Mouse (Mus musculus) ZHBTc4 (cell line): Measurements from ENCODE around the gene Pdzrn4.

ENCODE experiments used
- DNase-seq: peaks from one replicate; pipeline ENCODE4 v3.0.0-alpha.2; 2011; ENCODE audit warnings: low read depth, low spot score

Pdzrn4 gene

GRCm38 (mm10) chr15:92500276-92500838 is 103.7 kb downstream of the Pdzrn4 start:
- DNase-seq, result no peak

- no peak for DNase-seq
Measured at GRCm38 (mm10) chr15:92502797-92503196, 106.1 kb downstream of the Pdzrn4 start.

DNA sequence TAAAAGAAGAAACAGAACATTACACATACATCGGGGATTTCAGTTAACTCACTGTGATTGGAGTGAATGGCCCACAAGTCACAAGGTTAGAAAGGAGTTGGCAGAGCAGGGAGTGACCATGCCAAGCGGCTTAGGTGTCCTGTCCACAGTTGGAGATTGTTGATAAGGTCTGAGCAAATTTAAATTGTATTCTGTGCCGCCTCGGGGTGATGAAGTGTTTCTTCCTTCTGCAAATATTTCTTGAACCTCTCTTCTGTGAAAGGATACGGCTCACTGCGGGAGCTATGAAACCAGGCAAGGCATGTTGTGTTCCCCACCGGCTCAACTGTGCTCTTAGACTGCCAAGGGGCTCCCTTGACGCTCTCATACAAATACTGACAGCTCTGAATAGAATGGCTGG is 112.7 kb downstream of the Pdzrn4 start:
- DNase-seq, result no peak

DNA sequence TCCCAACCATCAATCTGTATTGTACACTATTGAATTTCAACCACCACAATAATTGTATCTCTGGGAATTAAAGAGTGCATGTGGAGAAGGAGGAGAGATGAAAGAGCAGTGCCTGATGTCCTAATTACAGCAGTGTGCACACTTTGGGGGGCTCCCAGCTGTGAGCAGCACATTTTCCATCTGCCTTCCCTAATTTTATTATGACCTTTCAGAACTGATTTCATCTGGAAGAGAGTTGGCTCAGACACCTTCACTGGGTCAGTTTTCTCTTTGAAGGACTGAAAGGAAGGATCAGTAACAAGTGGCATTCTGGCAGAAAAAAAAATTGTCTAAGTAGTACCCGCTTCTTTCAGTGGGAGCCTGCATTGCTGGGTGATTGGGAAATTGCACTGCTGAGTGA is 119.0 kb downstream of the Pdzrn4 start:
- DNase-seq, result no peak

DNA sequence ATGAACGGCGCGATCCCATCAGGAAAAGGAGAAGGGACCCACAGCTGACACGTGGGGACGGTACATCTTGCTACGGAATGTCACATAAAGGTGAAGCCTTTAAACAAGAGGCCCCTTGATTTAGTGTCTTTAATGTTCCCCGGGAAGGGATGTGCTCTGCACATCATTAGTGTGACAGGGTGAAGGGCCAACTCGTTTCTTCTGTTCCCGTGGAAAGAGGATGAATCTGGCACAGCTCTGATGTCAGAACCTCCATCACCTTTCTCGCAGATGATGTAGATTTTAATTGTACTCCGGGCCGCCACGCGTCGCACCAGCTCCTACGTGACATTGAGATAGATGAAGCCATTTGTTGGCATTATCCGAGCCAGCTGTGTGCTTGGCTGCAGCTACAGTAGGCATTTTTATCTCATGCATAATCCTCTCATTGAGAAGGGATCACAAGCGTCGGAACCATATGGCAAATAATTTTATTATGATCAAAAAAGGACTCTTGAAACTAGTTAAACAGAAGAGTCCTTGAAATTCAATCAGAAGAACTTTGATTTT is 124.1 kb downstream of the Pdzrn4 start:
- no peak for DNase-seq

DNA sequence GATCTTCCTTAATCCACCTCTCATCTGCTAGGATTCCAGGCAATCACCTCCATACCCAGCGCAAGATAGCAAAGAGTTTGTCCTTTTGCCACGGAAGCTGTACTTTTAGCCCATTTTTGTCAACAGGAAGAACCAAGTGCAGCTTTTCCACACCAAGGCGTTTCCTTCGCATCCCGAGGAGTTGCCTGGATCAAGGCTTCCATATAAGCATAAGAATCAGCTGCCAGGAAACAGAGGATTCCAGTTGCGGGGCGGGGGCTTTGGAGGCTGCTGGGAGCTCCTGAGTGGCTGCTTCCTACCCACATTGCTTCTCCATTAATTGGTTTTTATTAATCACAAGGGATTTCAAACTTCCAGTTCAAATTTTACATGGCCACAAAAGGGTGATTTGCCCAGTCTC is 125.0 kb downstream of the Pdzrn4 start:
- DNase-seq, result peak; percentile 69

DNA sequence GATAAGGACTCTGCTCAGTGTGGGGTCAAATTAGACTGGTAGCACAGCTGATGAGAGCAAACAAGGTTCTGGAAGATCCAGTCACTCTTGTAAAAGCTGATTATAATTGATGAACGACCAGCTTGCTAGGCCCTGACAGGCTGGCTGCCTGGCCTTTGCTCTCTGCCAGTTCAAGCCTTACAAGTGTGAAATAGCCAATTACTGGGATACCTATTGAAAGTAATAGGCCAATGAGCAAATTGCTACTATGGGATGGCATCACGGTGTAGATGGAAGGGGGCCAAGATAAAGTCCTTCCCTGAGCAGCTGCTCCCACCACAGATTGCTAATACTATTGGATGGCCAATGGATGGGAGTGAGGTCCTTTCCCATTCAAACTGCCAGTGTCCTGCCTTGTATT is 128.2 kb downstream of the Pdzrn4 start:
- DNase-seq, result no peak

DNA sequence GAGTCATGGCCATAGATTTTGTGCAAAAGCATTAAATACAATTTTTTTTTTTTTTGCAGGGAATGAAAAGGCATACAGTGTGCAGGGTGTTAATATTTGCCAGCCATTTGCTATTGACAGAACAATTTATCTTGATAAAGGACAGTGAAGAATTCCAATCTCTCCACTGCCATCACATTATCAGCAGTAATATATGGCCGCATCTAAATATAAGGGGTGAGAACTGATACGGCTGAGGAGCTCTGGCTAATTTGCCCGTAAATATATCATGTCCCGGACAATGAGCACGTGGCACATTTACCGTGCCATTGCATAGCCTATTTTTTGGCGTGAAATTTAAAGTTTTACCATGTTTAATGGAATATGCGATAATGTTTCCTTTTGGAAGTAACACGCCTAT is 128.7 kb downstream of the Pdzrn4 start:
- no peak for DNase-seq

DNA sequence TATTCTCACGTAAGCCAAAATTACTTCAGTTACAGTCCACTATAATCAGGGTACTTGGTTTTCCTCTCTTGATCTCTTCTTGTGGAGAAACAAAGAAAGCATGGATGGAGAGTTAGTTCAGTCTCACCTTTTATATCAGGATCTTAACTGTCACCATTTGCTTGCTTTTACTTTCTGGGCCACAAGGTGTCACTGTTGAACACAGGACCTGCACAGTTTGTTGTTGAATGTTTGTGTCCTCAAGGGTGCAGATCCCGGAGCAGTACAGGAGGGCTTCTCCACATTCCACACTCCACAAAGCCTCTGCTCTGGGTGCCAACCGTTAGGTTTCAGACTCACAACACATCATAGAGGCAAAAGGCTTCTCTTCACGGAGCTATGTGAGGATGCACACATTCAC is 130.1 kb downstream of the Pdzrn4 start:
- DNase-seq, result peak; percentile 79

- peak; percentile 70 for DNase-seq
Measured at GRCm38 (mm10) chr15:92543252-92543651, 146.6 kb downstream of the Pdzrn4 start.

DNA sequence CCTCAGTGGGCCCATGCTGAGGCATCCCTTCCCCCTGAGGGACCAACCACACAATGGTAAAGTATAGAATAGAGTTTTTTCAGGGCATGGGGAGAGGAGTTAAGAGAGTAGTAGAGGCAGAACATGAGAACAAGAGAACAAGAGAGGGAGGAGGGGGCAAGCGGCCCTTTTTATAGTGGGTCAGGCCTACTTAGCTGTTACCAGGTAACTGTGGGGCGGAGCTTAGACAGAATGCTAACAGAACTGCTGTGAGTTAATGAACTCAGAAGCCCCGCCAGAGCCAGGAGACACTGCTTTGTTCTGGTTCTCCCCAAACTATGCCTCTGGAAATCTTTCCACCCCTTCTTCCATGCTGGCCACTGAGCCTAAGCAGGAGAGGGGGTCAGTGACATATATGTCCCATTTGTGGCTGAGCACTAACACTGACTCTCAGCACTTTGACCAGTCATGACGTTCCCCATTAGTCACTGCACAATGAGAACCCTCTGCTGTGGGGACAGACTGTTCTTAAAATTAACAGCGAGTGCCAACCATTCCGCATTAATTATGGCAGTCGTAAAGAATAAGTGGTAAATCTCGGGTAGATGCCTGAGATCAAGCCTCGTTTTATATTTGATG is 150.7 kb downstream of the Pdzrn4 start:
- DNase-seq, result peak; percentile 9

DNA sequence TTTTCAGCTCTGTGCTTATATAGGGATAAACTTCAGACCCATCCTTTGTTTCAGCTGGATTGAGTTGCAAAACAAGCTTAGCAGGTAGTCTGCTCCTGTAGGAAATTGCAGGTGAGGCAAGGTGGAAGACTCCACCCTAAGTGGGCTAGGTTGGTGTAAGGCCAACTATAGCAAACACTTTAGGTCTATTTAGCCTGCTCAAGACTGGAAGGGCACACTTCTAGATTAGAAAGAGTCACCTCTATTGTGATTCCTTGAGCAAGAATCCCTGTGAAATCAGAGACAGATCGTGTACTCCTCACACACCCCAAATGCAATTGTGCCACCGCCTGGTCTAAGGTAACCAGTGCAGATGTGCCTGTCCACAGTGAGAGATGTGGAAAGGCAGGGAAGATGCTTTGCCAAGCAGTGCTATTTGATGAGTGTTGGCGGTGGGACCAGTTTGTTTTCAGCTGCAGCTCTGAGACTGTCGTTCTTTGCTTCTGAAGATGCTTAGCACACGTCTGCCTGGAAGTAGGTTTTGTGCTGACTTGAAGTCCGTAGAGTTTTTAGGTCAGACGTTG is 158.4 kb downstream of the Pdzrn4 start:
- peak; percentile 5 for DNase-seq

- DNase-seq, result no peak
Measured at GRCm38 (mm10) chr15:92555716-92556115, 159.0 kb downstream of the Pdzrn4 start.

DNA sequence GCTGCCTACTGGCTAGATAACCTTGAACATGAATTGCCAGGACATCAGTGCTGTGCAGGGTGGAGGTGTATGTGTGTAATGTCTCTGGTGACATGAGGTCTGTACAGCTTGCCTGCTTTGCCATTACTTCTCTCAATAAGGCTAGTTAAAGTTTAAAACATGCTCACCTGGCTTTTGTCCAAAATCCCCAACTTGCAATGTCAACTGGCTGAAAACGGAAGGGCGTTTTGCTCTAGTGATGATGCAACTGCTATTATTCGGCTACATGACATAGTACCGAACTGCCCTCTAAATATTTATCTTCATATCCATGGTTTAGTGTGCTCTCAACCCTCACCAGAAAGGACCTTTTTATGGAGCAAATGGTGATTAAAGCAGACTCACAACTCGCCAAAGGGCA is 161.9 kb downstream of the Pdzrn4 start:
- no peak for DNase-seq

GRCm38 (mm10) chr15:92562149-92562548 is 165.5 kb downstream of the Pdzrn4 start:
- DNase-seq, result no peak

GRCm38 (mm10) chr15:92563576-92563975 is 166.9 kb downstream of the Pdzrn4 start:
- no peak for DNase-seq

DNA sequence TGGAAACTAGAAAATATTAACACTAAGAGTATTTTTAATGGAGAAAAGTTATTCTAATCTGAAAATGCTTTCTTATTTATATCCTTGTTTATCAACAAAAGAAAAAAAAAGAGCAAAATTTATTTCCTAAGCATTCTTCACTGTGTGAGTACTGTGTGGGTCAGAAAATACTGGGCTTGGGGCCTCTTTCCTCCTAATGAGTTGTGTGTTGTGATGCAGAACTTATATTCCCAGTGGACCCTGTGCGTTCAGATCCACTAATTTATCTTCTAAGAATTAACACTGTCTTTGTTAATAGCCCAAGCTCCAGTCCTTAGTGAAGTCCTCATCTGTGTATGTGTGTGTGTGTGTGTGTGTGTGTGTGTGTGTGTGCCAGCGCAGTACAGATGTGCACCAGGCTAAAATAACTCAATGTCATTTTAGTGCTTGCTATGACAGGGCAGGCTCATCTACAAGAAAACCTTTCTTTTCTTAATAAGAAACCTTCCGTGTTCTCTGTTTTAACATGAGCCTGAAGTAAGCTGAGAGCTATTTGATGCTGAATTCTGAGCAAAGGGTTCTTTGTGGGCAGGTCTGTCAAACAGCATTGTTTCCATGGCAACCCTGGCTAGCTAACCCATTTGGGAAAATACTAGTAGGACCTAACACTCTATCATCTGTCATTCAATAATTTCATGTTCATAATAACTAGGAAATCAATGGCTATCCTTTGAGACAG is 174.0 kb downstream of the Pdzrn4 start:
- no peak for DNase-seq

GRCm38 (mm10) chr15:92571244-92571539 is 174.5 kb downstream of the Pdzrn4 start:
- no peak for DNase-seq

GRCm38 (mm10) chr15:92577476-92577875 is 180.8 kb downstream of the Pdzrn4 start:
- no peak for DNase-seq

- DNase-seq, result no peak
Measured at GRCm38 (mm10) chr15:92580217-92580616, 183.5 kb downstream of the Pdzrn4 start.

GRCm38 (mm10) chr15:92580742-92581383 is 184.2 kb downstream of the Pdzrn4 start:
- DNase-seq, result no peak
